Mouse (Mus musculus): ENCODE data around the gene Elf2. TPM values are rescaled to one million over a fixed set of nuclear protein-coding genes. Genes with fewer than 3 reads are reported as not detected.
"Not testable (repeated sequence)": the region's sequence is repeated elsewhere in the genome, so short reads cannot be mapped to it uniquely, and the experiment has no call there.

Gene Elf2
- polyA plus RNA-seq, 1 experiment from 2014 or later: 50.1 TPM

DNA sequence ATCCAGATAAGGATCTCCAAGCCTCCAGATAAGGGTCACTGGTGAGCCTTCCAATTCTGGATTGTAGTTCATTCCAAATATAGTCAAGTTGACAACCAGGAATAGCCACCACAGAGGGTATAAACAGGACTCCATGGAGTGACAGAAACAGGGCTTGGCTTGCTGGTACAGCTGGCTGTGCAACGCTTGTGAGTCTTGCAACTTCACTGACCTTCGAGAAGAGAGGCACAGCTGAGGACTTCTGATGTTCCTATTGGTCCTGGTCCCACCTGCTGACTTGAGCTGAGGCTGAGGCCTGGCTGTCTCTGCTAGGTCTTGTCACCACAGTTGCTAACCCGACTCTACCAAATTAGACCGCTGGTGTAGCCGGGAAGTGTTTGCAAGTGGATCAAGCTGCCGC is 122.1 kb downstream of the Elf2 start:
- H3K4me1 ChIP-seq; ATAC-seq (ENCODE audit: low FRiP score, low read depth): not testable (repeated sequence)
- 85% methylated on average over 6 of the region's 6 CpGs for WGBS

DNA sequence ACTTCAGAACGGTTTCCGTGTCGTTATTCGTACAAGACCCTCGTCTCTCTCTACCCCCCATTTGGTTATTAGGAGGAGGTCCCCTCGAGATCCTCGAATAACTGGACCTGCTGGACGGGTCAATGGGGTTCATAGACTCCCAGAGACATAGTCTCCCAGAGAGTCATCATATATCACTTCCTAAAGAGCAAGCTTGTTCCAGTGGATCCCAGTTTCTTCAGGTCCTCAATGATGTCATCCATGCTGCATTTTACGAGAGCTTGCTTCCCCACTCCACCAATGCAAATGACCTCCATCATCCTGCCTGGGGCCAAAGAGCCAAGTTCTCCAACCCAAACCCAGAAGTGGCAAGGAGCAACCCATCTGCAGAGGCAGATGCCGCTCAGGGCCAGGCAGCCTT is 124.1 kb downstream of the Elf2 start:
- not testable (repeated sequence) for H3K4me2 ChIP-seq (replicated peaks); H3K9ac ChIP-seq (replicated peaks); H3K4me1 ChIP-seq; H3K36me3 ChIP-seq; H3K27me3 ChIP-seq; ATAC-seq (ENCODE audit: low FRiP score, low read depth); H3K9me3 ChIP-seq; H3K4me3 ChIP-seq; H3K27ac ChIP-seq (replicated peaks)
- 88% methylated on average over 7 of the region's 10 CpGs for WGBS

More for the DNA sequence above, 122.1 kb downstream of the Elf2 start:
- H3K9ac ChIP-seq (replicated peaks); H3K9me3 ChIP-seq; H3K27me3 ChIP-seq; H3K4me3 ChIP-seq; H3K4me2 ChIP-seq (replicated peaks); H3K27ac ChIP-seq (replicated peaks); H3K36me3 ChIP-seq: not testable (repeated sequence)

DNA sequence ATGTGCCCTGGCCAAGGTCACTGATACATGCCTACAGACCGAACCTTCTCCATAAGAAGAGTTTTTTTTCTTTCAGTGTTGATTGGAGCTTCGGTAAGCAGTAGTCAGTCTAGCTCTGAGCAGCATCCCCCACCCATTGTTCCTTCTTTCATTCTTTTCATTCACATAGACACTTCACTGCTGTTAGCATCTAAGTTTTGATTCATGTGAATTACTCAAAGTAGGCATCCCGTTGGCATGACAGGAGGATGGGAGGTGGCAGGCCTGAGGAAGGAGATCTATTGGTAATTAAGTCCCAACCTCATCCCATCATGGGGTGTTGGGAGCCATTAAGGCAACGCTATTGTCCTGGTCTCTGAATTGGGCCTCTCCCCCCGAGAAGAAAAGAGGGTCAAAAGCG is 124.8 kb downstream of the Elf2 start:
- no peaks in the 10 kb centered on the region for H3K4me1 ChIP-seq
- H3K9ac ChIP-seq (replicated peaks): no peak overlapping the region
- WGBS: 92% methylated on average over 6 of the region's 6 CpGs
- no peak overlapping the region for H3K4me3 ChIP-seq
- no peaks in the 10 kb centered on the region for H3K9me3 ChIP-seq
- H3K27me3 ChIP-seq: no peaks in the 10 kb centered on the region
- H3K27ac ChIP-seq (replicated peaks): no peak overlapping the region
- no peak overlapping the region for H3K4me2 ChIP-seq (replicated peaks)
- no peak for ATAC-seq (ENCODE audit: low FRiP score, low read depth)
- no peaks in the 10 kb centered on the region for H3K36me3 ChIP-seq

DNA sequence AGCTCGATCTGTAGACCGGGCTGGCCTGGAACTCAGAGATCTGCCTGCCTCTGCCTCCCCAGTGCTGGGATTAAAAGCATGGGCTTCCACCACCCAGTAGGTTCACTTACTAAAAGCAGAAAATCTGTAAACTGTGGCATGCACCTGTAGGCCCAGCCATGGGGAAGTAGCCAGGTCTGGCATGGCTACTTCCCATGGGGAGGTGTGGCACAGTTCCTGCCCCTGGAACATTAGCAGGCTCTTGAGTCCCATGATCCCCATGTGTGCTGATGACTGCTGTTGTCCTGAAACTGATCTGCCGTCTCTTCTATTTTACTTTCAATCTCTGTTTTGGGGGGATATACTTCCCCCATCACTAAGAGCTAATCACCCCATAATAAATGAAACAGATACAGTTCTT is 127.4 kb downstream of the Elf2 start:
- no peak for ATAC-seq (ENCODE audit: low FRiP score, low read depth)
- 95% methylated on average over 3 of the region's 3 CpGs for WGBS

DNA sequence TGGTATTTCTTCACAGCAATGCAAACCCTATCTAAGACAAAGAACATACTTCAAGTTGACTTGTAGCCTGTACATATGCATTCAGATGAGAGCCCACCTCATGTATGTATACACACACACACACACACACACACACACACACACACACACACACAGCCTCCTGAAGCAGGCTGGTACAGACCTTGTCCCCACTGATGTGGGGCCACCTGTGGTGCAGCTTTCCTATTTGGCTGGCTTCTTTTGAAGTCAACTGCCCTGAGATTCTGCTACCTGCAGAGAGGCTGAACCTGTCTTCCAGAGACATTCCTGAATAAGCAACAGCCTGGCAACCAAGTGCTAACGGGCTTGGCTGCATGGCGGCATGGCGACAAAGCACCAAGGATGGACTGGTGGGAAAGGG is 130.0 kb downstream of the Elf2 start:
- Histone ChIP-seq H3K9me3 (no peaks in the 10 kb centered on the region), H3K4me3 (no peak overlapping the region), H3K9ac (replicated peaks) (no peak overlapping the region), H3K27ac (replicated peaks) (no peak overlapping the region), H3K27me3 (no peaks in the 10 kb centered on the region), H3K36me3 (no peaks in the 10 kb centered on the region), H3K4me1 (no peaks in the 10 kb centered on the region), H3K4me2 (replicated peaks) (no peak overlapping the region)
- whole genome bisulfite sequencing: 87% methylated on average over 3 of the region's 3 CpGs
- ATAC-seq (ENCODE audit: low FRiP score, low read depth): no peak

More for the DNA sequence above, 127.4 kb downstream of the Elf2 start:
- H3K9ac ChIP-seq (replicated peaks): no peak overlapping the region
- H3K27me3 ChIP-seq: no peaks in the 10 kb centered on the region
- no peaks in the 10 kb centered on the region for H3K9me3 ChIP-seq
- no peaks in the 10 kb centered on the region for H3K4me1 ChIP-seq
- no peak overlapping the region for H3K27ac ChIP-seq (replicated peaks)
- H3K36me3 ChIP-seq: no peaks in the 10 kb centered on the region
- H3K4me3 ChIP-seq: no peak overlapping the region
- H3K4me2 ChIP-seq (replicated peaks): no peak overlapping the region

DNA sequence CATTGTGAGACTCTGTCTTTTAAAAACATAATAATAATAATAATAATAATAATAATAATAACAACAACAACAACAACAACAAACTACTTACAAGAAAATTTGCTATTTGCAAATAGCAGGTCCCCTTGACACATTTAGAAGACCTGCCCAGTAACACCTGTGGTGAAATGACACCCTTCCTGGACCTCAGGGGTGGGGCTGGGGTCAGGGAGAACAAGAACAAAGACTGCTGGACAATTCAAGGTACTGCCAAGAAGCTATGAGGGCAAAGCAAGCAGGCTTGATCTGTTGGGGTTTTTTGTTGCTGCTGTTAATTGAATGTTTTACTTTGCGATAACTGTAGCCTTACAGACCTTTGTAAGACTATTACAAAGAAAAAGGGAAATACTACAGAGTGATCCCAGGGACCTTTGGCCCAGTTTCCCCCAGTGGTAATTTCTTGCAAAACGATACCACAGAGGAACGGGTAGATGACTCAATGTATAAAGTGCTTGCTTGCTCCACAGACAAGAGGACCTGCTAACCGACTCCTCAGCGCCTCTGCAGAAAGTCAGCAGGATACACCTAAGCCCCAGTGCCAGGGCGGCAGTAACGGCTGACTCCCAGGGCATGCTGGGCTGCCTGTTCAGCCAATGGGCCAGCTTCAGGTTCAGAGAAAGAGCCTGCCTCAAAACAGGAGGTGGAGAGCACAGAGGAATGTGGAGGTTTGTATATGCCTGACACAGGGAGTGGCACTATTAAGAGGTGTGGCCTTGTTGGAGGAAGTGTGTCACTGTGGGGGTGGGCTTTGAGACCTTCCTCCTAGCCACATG is 130.8 kb downstream of the Elf2 start:
- Histone ChIP-seq H3K9ac (replicated peaks) (no peak overlapping the region), H3K27me3 (no peaks in the 10 kb centered on the region), H3K4me1 (no peaks in the 10 kb centered on the region), H3K36me3 (no peaks in the 10 kb centered on the region), H3K27ac (replicated peaks) (no peak overlapping the region), H3K4me3 (no peak overlapping the region), H3K4me2 (replicated peaks) (no peak overlapping the region), H3K9me3 (0 out of 2 replicates have a peak, but pooled peaks cover under 1% of the 10 kb centered on the region)
- WGBS: 86% methylated on average over 7 of the region's 7 CpGs
- ATAC-seq (ENCODE audit: low FRiP score, low read depth): no peak

DNA sequence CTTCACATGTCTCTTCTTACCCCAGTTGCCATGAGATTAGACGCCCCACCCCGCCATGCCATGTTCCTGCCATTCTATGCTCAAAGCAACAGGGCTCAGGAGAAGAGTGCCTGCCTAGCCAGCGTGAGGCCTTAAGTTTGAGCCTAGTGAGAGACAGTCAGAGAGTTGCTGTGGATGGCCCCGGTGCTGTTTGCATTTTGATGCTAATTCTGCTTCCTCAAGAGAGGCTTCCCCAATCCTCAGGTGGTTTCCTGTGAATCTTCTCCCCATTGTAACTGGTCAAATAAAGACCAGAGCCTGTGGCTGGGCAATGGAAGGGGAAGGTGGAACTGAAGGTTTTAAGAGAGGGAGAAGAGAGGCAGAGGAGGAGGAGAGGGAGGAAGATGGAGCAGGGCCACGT is 131.8 kb downstream of the Elf2 start:
- no peak overlapping the region for H3K9ac ChIP-seq (replicated peaks)
- H3K4me1 ChIP-seq: no peaks in the 10 kb centered on the region
- H3K9me3 ChIP-seq: peaks cover 4% of the 10 kb centered on the region; the same call in 1 of the 2 replicates
- no peaks in the 10 kb centered on the region for H3K36me3 ChIP-seq
- WGBS: 50% methylated on average over 5 of the region's 5 CpGs
- no peaks in the 10 kb centered on the region for H3K27me3 ChIP-seq
- no peak overlapping the region for H3K4me3 ChIP-seq
- H3K4me2 ChIP-seq (replicated peaks): no peak overlapping the region
- no peak for ATAC-seq (ENCODE audit: low FRiP score, low read depth)
- H3K27ac ChIP-seq (replicated peaks): no peak overlapping the region

DNA sequence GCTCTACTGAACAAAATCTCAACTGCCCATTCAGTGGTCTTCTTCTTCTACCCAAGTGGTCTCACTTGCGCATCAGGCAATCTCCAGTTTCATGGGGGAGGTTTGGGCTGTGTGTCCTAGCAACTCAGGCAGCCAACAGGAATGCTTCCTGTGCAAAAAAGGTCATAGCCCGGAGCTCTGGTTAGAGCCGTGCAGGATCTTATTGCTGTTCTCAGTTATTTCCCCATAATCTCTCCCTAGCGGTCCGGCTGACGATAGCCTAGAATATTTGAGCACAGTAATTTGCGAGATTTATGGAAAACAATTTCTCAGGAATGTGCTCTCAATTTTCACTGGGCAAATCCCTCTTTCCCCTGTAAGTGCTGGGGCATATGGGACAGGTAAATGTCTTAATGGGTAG is 133.9 kb downstream of the Elf2 start:
- Histone ChIP-seq H3K4me2 (replicated peaks) (no peak overlapping the region), H3K27me3 (no peaks in the 10 kb centered on the region), H3K9ac (replicated peaks) (no peak overlapping the region), H3K9me3 (peaks cover 4% of the 10 kb centered on the region; the same call in 1 of the 2 replicates), H3K4me1 (no peaks in the 10 kb centered on the region), H3K4me3 (no peak overlapping the region), H3K27ac (replicated peaks) (no peak overlapping the region), H3K36me3 (no peaks in the 10 kb centered on the region)
- ATAC-seq (ENCODE audit: low FRiP score, low read depth): no peak
- WGBS: 70% methylated on average over 7 of the region's 7 CpGs

DNA sequence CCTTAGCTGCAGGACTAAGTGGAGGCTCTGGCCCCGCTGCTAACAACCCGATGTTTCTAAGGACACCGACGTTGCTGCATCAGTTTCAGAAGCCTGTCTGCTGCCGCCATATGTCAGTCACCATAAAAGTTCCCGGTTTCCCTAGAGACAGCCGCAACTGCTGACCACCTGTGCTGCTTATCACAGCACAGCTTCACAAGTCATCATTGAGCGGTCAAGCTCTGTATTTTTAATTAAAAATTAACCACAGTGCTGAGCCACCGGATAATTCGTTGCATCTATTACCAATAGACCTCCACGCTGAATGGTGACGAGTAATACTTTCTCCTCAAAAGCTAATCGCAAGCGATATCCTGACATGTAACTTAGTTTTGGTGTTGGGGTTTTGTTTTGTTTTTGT is 135.6 kb downstream of the Elf2 start:
- ATAC-seq (ENCODE audit: low FRiP score, low read depth): no peak
- 93% methylated on average over 14 of the region's 14 CpGs for WGBS

DNA sequence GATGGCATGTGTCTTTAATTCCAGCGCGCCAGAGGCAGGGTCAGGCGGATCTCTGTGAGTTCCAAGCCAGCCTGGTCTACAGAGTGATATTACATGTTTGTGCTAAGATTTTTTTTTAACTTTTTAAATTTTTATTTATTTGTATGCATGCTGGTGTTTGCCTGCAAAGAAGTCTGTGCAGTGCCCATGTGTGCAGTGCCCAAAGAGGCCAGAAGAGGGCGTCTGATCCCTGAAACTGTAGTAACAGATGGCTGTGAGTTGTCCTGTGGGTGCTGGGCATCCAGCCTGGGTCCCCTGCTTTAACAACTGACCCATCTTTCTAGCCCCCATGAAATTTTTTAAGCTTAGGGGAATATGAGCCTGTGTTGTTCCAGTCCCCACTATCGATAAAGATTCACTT is 136.0 kb downstream of the Elf2 start:
- Histone ChIP-seq H3K36me3 (no peaks in the 10 kb centered on the region), H3K27me3 (no peaks in the 10 kb centered on the region), H3K27ac (replicated peaks) (no peak overlapping the region), H3K9me3 (peaks cover 4% of the 10 kb centered on the region; the same call in 1 of the 2 replicates), H3K4me3 (no peak overlapping the region), H3K4me1 (no peaks in the 10 kb centered on the region), H3K9ac (replicated peaks) (no peak overlapping the region), H3K4me2 (replicated peaks) (no peak overlapping the region)
- no peak for ATAC-seq (ENCODE audit: low FRiP score, low read depth)
- WGBS: 88% methylated on average over 5 of the region's 5 CpGs

More for the DNA sequence above, 135.6 kb downstream of the Elf2 start:
- no peaks in the 10 kb centered on the region for H3K36me3 ChIP-seq
- H3K4me1 ChIP-seq: no peaks in the 10 kb centered on the region
- peaks cover 4% of the 10 kb centered on the region; the same call in 1 of the 2 replicates for H3K9me3 ChIP-seq
- no peak overlapping the region for H3K27ac ChIP-seq (replicated peaks)
- H3K4me3 ChIP-seq: no peak overlapping the region
- H3K27me3 ChIP-seq: no peaks in the 10 kb centered on the region
- H3K4me2 ChIP-seq (replicated peaks): no peak overlapping the region
- no peak overlapping the region for H3K9ac ChIP-seq (replicated peaks)

DNA sequence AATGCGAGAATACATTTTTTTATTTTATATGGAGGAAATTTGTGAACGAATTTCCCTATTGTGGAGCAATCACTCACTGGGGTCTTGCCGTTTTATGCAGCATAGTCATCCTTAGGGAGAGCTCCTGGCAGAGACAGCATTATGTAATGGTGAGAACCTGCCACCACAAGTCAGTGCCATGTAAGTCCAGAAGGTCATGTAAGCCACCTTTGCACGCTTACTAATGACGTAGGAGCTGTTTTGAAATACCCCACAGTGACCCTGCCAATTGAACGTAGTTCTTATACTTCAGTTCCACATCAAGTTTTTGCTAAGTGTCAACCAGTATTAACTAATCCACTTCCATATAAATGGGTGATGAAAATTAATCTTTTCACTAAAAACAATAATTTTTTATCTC is 136.6 kb downstream of the Elf2 start:
- Histone ChIP-seq H3K27me3 (no peaks in the 10 kb centered on the region), H3K9ac (replicated peaks) (no peak overlapping the region), H3K27ac (replicated peaks) (no peak overlapping the region), H3K9me3 (peaks cover 4% of the 10 kb centered on the region; the same call in 1 of the 2 replicates), H3K4me3 (no peak overlapping the region), H3K4me1 (no peaks in the 10 kb centered on the region), H3K4me2 (replicated peaks) (no peak overlapping the region), H3K36me3 (no peaks in the 10 kb centered on the region)
- 94% methylated on average over 6 of the region's 6 CpGs for WGBS
- ATAC-seq (ENCODE audit: low FRiP score, low read depth): no peak
